Mouse (Mus musculus) adrenal gland, postnatal 25 days (tissue): ENCODE data around the gene Vsx1. TPM values are rescaled to one million over a fixed set of nuclear protein-coding genes. Genes with fewer than 3 reads are reported as not detected.

Experiments used
- DNase-seq: peaks from one replicate; pipeline ENCODE4 v3.0.0; 2021; ENCODE audit warnings: mixed read lengths
- total RNA-seq: library from RNA; stranded (reverse); gene quantifications from 2 replicates; pipeline ENCODE4 v1.2.3, GENCODE M21; 2021

The Vsx1 gene
- total RNA-seq, 1 experiment from 2014 or later: not detected

DNA sequence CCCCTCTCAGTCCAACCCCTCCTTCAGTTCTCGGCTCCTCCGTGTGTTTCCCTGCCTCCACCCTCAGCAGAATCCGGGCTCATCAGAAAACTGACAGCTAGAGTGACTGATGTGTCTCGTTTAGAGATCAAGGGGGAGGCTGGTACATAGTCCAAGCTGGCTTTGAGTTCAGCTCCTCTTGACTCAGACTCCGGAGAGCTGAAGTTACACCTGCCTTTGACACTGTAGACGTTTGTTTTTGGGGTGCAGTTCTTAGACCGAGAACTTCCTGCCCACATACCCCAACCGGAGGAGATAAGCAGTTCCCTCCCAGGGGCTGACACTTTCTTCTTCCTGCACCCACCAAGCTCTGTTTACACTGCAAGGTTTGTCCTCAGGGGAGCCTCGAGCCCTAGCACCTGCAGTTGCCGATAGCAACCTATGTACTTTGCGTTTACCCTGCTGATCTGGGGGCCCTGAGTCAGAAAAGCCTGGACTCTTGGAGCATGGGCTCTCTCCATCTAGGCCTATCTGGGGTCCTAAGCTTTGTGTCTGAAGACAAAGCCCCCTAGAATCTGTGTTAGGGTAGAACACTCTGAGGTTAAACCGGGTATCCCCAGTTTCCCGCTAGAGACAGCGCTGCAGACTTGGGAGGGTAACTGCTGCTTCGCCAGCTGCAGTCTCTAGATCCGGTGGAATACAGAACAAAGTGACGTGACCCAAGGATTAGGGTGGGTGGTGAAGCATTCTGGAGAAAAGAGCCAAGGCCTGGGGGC is 21.9 kb downstream of the Vsx1 start:
- no peak for DNase-seq

- no peak for DNase-seq
Observed at GRCm38 (mm10) chr2:150666723-150667064, 22.5 kb downstream of the Vsx1 start.

DNA sequence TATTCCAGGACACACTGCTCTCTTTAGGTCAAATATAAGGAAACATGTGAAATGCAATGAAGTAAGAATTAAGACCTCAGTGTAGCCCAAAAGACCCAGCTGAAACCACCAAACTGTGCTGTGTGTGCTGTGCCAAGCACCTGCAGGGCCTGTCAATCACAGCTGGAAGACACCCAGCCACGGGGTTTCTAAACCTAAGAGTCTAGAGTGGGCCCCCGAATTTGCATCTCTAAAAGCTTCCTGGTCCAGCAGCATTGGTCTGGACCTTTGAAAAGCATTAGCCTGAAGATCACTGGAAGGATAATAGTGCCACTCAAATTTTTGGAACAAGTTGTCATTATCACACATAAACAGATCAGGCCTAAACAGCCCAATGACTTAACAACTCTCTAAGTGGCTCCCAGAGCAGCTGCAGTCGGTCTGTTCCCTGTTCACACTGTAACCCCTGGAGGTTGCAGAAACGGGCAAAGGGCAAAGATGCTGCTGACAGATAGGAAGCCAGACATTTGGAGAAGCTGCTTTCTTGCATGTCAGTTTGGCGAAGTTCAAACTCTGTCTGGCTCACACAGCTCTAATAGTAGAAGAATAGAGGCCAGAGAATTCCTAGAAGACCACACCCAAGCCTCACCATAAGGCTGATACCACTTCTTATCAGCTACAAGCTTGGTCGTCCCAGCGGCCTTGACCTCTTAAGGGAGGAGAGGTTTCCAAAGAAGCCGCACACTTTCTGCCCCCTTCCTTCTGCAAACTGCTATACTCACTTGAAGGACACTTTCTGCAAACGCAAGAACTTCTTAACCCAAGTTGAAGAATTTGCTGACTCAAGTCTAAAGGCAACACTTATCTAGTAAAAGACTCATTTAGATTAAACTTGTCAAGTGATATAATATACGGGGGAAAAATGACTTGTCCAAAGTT is 23.4 kb downstream of the Vsx1 start:
- no peak for DNase-seq

DNA sequence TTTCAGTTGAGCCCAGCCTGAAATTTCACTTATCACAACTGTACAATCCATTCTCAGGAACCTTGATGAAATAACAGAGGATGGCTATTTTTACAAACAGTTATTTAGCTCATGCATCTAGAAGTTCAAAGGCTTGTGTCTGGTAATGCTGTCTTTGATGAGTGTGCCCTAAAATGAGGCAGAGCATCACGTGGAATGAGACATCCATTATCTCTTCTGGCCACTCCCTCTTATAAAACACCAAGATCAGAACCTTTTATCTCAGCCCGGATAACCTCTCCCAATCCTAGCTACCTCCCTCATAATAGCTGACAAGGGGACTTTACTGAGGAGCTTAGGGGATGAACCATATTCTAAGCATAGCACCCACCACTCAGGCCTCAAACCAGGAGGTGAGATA is 24.2 kb downstream of the Vsx1 start:
- no peak for DNase-seq

DNA sequence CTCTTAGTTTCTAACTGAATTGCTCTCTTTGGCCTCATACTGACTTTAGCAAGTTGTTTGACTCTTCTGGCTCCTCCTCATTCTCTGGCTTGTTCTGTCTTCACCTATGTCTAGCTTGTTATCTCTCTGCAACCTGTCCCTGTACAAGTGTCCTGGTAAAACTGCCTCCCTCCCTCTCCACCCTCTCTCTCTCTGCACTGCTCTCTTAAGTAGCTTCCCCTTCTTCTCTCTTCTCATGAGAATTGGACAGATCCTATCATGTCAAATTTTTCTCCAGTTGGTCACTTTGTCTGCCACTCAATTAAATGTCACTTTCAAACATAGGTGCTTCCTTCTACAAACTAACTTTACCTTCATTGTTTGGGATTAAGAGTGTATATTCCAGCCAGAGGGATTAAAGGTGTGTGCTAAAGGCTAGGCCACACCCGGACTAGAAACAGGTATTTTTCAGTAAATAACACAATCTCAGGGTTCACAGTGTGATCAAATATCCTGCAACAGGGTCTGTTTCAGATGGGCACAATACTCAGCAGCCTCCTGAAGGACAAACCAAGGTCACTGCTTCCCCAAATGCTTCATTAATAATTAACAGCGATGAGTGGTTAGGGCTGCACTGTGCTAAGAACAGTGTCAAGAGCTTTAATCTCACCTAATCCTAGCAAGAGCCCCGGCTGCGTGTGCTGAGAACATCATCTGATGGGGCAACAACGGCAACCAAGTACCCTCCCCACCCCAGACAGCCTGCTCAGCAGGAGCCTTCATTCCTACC is 24.8 kb downstream of the Vsx1 start:
- no peak for DNase-seq

DNA sequence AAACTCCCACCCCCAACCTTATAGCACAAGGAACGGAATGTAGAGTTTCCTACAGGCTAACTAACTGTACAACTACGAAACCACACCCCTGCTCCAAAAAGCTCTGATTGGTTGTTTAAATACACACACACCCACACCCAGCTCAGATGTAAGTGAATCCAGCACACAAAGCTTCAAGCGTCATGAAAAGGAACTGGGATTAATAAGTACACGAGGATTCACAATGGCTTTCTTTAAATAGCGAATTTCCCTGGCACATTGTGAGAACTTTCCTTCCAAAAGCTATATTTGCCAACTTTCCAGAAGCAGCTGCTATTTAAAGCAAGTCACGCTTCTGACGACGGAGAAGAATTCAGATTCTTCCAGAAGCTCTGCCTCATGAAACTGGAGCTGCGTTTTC is 25.9 kb downstream of the Vsx1 start:
- no peak for DNase-seq

DNA sequence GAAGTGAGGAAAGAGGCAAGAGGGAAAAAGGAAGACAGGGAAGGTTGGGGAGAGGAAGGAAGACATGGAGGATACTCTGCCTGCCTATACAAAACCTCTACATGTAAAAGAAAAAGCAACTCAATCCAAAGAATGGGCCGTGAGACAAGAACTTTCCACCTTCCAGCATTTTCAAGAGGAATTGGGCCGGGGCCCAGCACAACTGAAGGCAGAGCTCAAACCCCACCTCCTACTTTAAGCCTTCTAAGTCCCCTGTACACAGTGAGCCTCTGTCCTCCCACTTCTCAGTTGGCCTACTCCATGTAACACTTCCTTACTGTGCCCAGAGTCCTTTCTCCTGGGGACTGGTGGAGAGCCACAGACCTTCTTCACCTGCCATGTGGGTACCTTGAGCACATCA is 27.2 kb downstream of the Vsx1 start:
- DNase-seq: no peak

- DNase-seq: no peak
Observed at GRCm38 (mm10) chr2:150660668-150661451, 28.3 kb downstream of the Vsx1 start.

GRCm38 (mm10) chr2:150660049-150660448 is 29.1 kb downstream of the Vsx1 start:
- DNase-seq: no peak

GRCm38 (mm10) chr2:150656975-150657768 is 32.0 kb downstream of the Vsx1 start:
- DNase-seq: no peak

DNA sequence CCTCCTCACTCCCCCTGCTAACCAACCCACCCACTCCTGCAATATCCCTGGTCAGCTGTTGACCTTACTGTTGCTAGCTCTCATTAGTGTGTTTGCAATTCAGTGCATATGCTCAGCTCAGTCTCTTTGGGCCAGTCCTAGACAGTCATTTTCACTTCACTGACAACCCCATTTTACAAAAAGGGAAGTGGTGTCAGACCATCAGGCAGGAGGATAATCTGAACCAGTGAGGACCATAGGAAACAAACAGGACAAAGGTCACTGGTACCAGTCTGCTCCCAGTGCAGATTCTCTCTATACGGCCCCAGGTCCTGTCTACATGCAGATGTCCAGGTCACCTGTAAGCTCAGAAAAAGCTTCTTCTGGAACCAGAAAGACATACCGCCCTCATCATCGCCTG is 33.0 kb downstream of the Vsx1 start:
- DNase-seq: no peak

DNA sequence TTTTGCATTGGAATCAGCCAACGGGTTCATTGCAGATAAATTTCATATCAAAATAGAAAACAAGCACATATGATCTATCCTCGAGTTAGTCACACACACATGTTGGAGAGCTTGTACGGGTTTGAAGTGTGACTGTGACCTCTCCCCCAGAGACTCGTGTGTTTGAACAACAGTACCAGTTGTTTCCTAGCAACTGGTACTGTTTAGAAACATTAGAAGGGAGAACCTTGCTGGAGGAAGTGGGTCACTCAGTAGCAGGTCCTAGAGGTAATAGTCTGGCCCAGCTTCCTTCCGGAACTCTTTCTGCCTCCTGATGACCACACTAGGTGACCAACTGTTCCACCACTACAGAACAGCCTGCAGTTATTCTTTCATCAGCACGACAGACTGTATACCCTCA is 33.9 kb downstream of the Vsx1 start:
- DNase-seq: no peak

DNA sequence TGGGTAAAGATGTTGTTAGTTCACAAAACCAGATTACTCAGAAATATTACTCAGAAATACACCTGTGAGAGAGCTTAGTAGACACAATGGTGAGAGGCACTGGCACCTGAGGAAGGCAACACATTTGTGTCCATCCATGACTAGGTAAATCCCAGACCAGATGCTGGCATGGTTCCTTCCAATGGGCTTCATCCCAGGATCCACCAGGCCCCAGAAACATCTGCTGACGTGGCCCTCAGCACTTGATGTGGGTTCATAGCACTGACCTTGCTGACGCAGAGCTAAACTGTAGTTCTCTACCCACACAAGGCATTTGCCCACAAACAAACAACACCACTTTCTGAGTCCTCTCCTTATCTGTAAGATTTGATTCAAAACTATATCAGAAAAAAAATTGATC is 34.3 kb downstream of the Vsx1 start:
- DNase-seq: no peak

DNA sequence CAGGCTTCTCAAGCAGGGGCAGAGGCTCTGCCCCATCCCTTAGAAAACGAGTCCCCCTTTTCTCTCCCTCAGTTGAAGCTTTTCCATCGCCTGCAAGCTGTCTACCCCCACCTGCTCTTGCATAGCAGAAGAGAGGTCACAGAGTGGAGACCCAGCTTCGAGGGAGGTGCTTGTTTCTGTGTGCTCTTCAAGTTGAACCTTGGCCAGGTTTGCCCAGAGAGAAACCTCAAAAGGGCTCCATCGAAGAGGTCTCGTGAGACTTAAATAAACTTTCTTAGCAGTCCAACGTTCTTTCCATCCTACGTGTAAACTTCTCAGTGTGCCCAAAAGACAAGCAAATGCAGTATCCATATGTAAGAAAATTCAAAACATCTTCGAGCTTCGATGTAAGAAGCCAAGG is 37.8 kb downstream of the Vsx1 start:
- DNase-seq: no peak

- no peak for DNase-seq
Observed at GRCm38 (mm10) chr2:150650511-150651074, 38.6 kb downstream of the Vsx1 start.

DNA sequence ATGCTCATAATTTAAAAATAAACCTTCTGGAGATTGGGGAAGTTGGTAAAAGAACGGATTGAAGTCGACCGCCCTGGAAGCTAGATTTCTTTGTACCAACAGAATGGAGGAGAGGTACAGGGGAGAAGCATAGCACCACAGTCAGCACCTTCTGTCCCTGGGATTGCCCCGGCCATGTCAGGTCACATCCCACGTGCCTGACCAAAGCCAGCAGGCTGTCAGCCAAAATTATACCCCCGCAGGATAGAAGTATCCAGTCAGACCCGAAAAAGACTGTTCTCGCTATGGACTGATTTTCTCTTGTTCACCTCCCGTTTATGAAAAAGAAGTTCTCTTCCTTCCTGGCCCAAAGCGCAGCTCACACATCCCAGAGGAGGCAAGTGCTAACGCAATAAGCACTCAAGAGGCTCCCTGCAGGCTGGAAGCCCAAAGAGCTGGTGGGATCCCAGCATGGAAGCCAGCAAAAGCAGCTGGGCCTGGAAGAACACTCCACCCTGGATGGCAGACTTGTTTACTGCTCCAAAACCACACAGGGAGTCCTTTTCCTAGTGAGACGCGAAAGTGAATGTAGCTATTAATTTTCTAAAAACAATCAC is 40.8 kb downstream of the Vsx1 start:
- DNase-seq: no peak

DNA sequence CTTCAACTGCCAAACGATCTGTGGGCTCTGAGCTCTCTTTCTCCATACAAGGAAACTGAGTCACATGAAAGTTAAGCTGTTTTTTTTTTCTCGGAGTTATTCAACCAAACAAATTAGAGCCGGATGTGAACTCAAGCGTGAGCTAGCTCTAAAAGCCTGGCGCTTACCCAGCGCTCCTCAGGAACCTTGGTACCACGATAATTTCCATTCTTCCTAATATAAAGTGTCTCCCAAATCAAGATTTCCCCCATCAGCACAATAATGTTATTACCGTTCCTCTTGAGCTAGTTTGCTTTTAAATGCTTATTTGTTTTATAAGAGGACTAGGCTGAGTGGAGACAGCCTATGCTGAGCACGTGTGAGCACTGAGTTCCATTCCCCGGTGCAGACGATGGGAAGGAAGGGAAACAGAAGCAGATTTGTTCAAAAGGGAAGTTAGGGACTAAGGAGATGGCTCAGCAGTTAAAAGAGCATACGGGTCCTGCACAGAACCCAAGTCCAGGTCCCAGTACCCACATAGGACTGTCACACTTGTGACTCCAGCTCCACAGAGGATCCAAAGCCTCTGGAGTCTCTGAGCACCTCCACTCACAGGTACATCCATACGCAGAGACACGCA is 41.4 kb downstream of the Vsx1 start:
- no peak for DNase-seq

GRCm38 (mm10) chr2:150646411-150647121 is 42.6 kb downstream of the Vsx1 start:
- no peak for DNase-seq

GRCm38 (mm10) chr2:150645225-150645624 is 43.9 kb downstream of the Vsx1 start:
- no peak for DNase-seq
